Mouse (Mus musculus) midbrain, postnatal 0 days (tissue): Measurements from ENCODE around the gene Cdk14. TPM values are rescaled to one million over a fixed set of nuclear protein-coding genes. Genes with fewer than 3 reads are reported as not detected.

ENCODE experiments used
- ATAC-seq: fragments of 200-750 bp; cut with Nextera tagmentation; 2 replicates; pipeline ENCODE4 v1.8.0; 2017; ENCODE audit warnings: moderate number of reproducible peaks, mild to moderate bottlenecking, moderate TSS enrichment, moderate library complexity; ENCODE audit not compliant: low FRiP score
- DNase-seq: peaks from one replicate; pipeline ENCODE4 v3.0.0-alpha.2; 2015; ENCODE audit warnings: low spot score
- H3K27ac ChIP-seq: fragments of 300-500 bp; sonication (generic); 2 replicates; pipeline ENCODE4 v1.5.1; 2014; ENCODE audit warnings: low read depth, mild to moderate bottlenecking, low read length, mixed read lengths
- H3K27me3 ChIP-seq: fragments of 300-500 bp; sonication (generic); 2 replicates; pipeline ENCODE4 v1.6.1; 2014; ENCODE audit warnings: low read length, control low read depth, mixed read lengths; ENCODE audit not compliant: insufficient read depth
- H3K36me3 ChIP-seq: fragments of 300-500 bp; sonication (generic); 2 replicates; pipeline ENCODE4 v1.6.1; 2014; ENCODE audit warnings: low read length, control low read depth, mixed read lengths; ENCODE audit not compliant: insufficient read depth
- H3K4me1 ChIP-seq: fragments of 300-500 bp; sonication (generic); 2 replicates; pipeline ENCODE4 v1.6.1; 2014; ENCODE audit warnings: mild to moderate bottlenecking, control low read depth, antibody characterized with exemption, low read length, mixed read lengths; ENCODE audit not compliant: insufficient read depth
- H3K4me2 ChIP-seq: fragments of 300-500 bp; sonication (generic); 2 replicates; pipeline ENCODE4 v1.6.1; 2014; ENCODE audit warnings: low read depth, mild to moderate bottlenecking, low read length, mixed read lengths; ENCODE audit not compliant: poor library complexity, severe bottlenecking
- H3K4me3 ChIP-seq: fragments of 300-500 bp; sonication (generic); 2 replicates; pipeline ENCODE4 v1.5.1; 2014; ENCODE audit warnings: low read depth, mild to moderate bottlenecking, low read length, moderate library complexity
- H3K9ac ChIP-seq: fragments of 300-500 bp; sonication (generic); replicated peaks from 2 replicates; pipeline ENCODE4 v1.6.1; 2014; ENCODE audit warnings: mild to moderate bottlenecking, low read length, moderate library complexity, mixed read lengths; ENCODE audit not compliant: poor library complexity, severe bottlenecking
- H3K9me3 ChIP-seq: fragments of 300-500 bp; sonication (generic); 2 replicates; pipeline ENCODE4 v1.6.1; 2016; ENCODE audit warnings: low read length, control low read depth
- CTCF ChIP-seq: IDR thresholded peaks from 2 replicates; pipeline ENCODE4 v1.5.1; 2016; ENCODE audit warnings: antibody characterized with exemption, mild to moderate bottlenecking
- WGBS: fragments of 180-500 bp; shearing (Covaris S2); extraction: QIAGEN DNeasy Blood & Tissue Kit; methylation state at CpG from one replicate; pipeline ENCODE4 v1.1.7; 2014; 5-methylcytosine and 5-hydroxymethylcytosine counted together
- polyA plus RNA-seq: library from polyadenylated mRNA; unstranded; fragments of >200 nt; fragmentation: Nextera tagmentation; extraction: Ambion mirVana; gene quantifications from 2 replicates; pipeline ENCODE4 v1.2.1, GENCODE M21; 2015
- total RNA-seq: library from RNA; depleted of rRNA; stranded (reverse); fragments of >200 nt; gene quantifications from 2 replicates; pipeline ENCODE4 v1.2.3, GENCODE M21; 2014

The Cdk14 gene
- total and polyA plus RNA-seq, 2 experiments from 2014 or later: 45.6 to 84.4 TPM

DNA sequence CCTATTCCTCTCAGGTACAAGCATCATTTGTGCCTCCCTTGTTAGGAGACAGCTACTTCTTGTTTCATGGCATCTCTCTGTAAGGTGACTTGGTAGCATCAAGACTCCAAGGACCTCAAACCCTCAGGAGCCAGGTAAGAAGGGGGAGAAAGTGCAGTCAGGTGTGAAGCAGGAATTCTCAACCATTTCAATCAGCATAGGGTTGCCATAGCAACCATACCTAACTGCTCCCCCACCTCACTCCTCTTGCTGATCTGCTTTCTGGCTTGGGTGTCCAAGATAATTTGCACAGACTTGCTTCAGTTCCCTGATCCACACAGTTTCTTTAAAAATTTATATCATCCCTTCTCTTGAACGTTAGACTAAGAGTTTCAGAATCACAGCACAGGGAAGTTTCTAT is 595.9 kb downstream of the Cdk14 start:
- TF ChIP-seq CTCF: no peak
- H3K4me3 ChIP-seq: no peak overlapping the region
- DNase-seq (peak; percentile 25), ATAC-seq (no peak)
- H3K36me3 ChIP-seq: no peaks in the 10 kb centered on the region
- H3K4me1 ChIP-seq: peaks cover 9% of the 10 kb centered on the region; the same call in 1 of the 2 replicates
- peak overlapping the region; percentile 60 for H3K27ac ChIP-seq
- no peak overlapping the region for H3K4me2 ChIP-seq
- H3K9me3 ChIP-seq: no peaks in the 10 kb centered on the region
- H3K27me3 ChIP-seq: no peaks in the 10 kb centered on the region
- no peak overlapping the region for H3K9ac ChIP-seq
- WGBS: 36% methylated on average over 1 of the region's 1 CpGs

- Histone ChIP-seq H3K4me3 (no peak overlapping the region), H3K9ac (no peak overlapping the region), H3K27me3 (no peaks in the 10 kb centered on the region), H3K27ac (no peak overlapping the region), H3K4me2 (peak overlapping the region; percentile 30), H3K4me1 (peaks cover 9% of the 10 kb centered on the region; the same call in 1 of the 2 replicates), H3K36me3 (no peaks in the 10 kb centered on the region), H3K9me3 (no peaks in the 10 kb centered on the region)
- TF ChIP-seq CTCF: no peak
- ATAC-seq (no peak), DNase-seq (no peak)
- 14% methylated on average over 2 of the region's 2 CpGs for WGBS
Measured at GRCm38 (mm10) chr5:4822041-4822440, 598.1 kb downstream of the Cdk14 start.

DNA sequence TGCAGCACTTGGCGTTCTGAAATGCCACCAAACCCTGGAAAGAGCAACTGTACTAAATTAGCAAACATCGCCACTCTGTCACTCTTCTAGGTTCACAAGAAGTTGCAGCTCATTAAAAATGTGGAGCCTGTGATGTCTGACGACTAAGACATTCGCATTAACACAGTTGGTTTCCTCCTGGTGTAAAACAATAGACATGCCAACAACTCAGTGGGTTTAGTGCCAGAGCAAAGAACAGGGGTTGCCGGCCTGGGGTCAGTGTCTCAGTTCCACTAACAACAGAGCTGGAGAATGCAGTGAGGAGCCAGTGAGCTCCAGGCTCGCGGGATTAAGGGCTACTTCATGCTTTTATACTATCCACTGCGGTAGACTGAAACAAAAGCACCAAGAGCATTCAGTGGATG is 598.7 kb downstream of the Cdk14 start:
- no peaks in the 10 kb centered on the region for H3K36me3 ChIP-seq
- H3K4me3 ChIP-seq: no peak overlapping the region
- H3K9me3 ChIP-seq: no peaks in the 10 kb centered on the region
- peaks cover 9% of the 10 kb centered on the region; the same call in 1 of the 2 replicates for H3K4me1 ChIP-seq
- 9% methylated on average over 8 of the region's 8 CpGs for WGBS
- peak; percentile 40 for DNase-seq
- no peaks in the 10 kb centered on the region for H3K27me3 ChIP-seq
- H3K4me2 ChIP-seq: peak overlapping the region; percentile 30
- no peak overlapping the region for H3K27ac ChIP-seq
- ATAC-seq: 0 out of 2 replicates have a peak, but pooled peaks have one; percentile 38
- no peak overlapping the region for H3K9ac ChIP-seq
- TF ChIP-seq CTCF: no peak

- H3K36me3 ChIP-seq: no peaks in the 10 kb centered on the region
- WGBS: 74% methylated on average over 5 of the region's 5 CpGs
- peaks cover 7% of the 10 kb centered on the region; the same call in 1 of the 2 replicates for H3K4me1 ChIP-seq
- no peaks in the 10 kb centered on the region for H3K9me3 ChIP-seq
- DNase-seq (peak; percentile 33), ATAC-seq (no peak)
- no peaks in the 10 kb centered on the region for H3K27me3 ChIP-seq
- H3K27ac ChIP-seq: no peak overlapping the region
- no peak overlapping the region for H3K4me2 ChIP-seq
- H3K9ac ChIP-seq: no peak overlapping the region
- peak; percentile 13; the same call in 1 of the 2 replicates for TF ChIP-seq CTCF
- H3K4me3 ChIP-seq: no peak overlapping the region
Measured at GRCm38 (mm10) chr5:4816981-4817380, 603.1 kb downstream of the Cdk14 start.

- DNase-seq (no peak), ATAC-seq (no peak)
- Histone ChIP-seq H3K36me3 (no peaks in the 10 kb centered on the region), H3K4me2 (no peak overlapping the region), H3K4me3 (no peak overlapping the region), H3K27ac (no peak overlapping the region), H3K9ac (no peak overlapping the region), H3K27me3 (no peaks in the 10 kb centered on the region), H3K9me3 (no peaks in the 10 kb centered on the region), H3K4me1 (no peaks in the 10 kb centered on the region)
- WGBS: 73% methylated on average over 7 of the region's 7 CpGs
- no peak for TF ChIP-seq CTCF
Measured at GRCm38 (mm10) chr5:4814465-4815204, 605.5 kb downstream of the Cdk14 start.

DNA sequence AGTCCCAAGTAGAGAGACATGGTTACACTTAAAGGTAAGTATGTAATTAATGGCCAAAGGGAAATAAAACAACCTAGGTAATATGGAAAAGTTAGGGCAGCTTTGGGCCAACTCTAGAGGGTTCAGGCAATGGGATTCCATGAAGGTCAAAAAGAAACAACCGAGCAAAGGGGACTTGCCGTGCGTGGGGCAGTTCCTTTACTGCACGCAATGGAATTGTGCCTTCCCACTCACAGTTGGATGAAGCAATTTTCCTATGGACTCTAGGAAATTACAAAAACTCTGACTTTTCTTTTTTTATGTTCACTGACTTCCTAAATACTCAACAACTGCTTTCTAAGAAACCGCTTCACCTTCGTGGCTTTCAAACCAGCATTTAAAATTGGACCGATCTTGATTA is 606.8 kb downstream of the Cdk14 start:
- Histone ChIP-seq H3K9ac (no peak overlapping the region), H3K36me3 (no peaks in the 10 kb centered on the region), H3K4me3 (no peak overlapping the region), H3K27me3 (no peaks in the 10 kb centered on the region), H3K27ac (no peak overlapping the region), H3K4me1 (no peaks in the 10 kb centered on the region), H3K4me2 (no peak overlapping the region), H3K9me3 (no peaks in the 10 kb centered on the region)
- DNase-seq: no peak
- ATAC-seq: no peak
- no peak for TF ChIP-seq CTCF
- WGBS: 97% methylated on average over 7 of the region's 7 CpGs
